Mouse (Mus musculus) cerebellum, postnatal 10 days (tissue): ENCODE results near the gene Kif5c.

Source experiments
- DNase-seq, 2 experiments: peaks; one replicate each; pipeline ENCODE4 v3.0.0; 2021; ENCODE audit warnings: mixed read lengths in 2 of 2

Kif5c gene

GRCm38 (mm10) chr2:49722983-49723382 is 103.9 kb downstream of the Kif5c start:
- DNase-seq = no peak

- peak in 1 of 2 experiments; percentile 34 for DNase-seq
Measured at GRCm38 (mm10) chr2:49726672-49727071, 107.6 kb downstream of the Kif5c start.

GRCm38 (mm10) chr2:49727199-49727598 is 108.1 kb downstream of the Kif5c start:
- peak; percentile 83 to 86 for DNase-seq

- DNase-seq = no peak
Measured at GRCm38 (mm10) chr2:49727686-49728085, 108.6 kb downstream of the Kif5c start.

- DNase-seq = no peak
Measured at GRCm38 (mm10) chr2:49728896-49729610, 110.0 kb downstream of the Kif5c start.

GRCm38 (mm10) chr2:49729611-49729969 is 110.5 kb downstream of the Kif5c start:
- DNase-seq = no peak

- no peak for DNase-seq
Measured at GRCm38 (mm10) chr2:49730183-49730582, 111.1 kb downstream of the Kif5c start.

- no peak for DNase-seq
Measured at GRCm38 (mm10) chr2:49732745-49733655, 113.9 kb downstream of the Kif5c start.

- no peak for DNase-seq
Measured at GRCm38 (mm10) chr2:49733656-49734008, 114.5 kb downstream of the Kif5c start.

GRCm38 (mm10) chr2:49734013-49734780 is 115.1 kb downstream of the Kif5c start:
- DNase-seq = peak; percentile 89 to 95

GRCm38 (mm10) chr2:49735386-49735785 is 116.3 kb downstream of the Kif5c start:
- DNase-seq = peak in 1 of 2 experiments; percentile 44

GRCm38 (mm10) chr2:49739046-49739445 is 119.9 kb downstream of the Kif5c start:
- DNase-seq = peak; percentile 79 to 89

- DNase-seq = peak; percentile 57 to 62
Measured at GRCm38 (mm10) chr2:49741026-49741425, 121.9 kb downstream of the Kif5c start.

GRCm38 (mm10) chr2:49741895-49742734 is 123.0 kb downstream of the Kif5c start:
- DNase-seq = peak; percentile 87 to 92

- no peak for DNase-seq
Measured at GRCm38 (mm10) chr2:49742919-49743318, 123.8 kb downstream of the Kif5c start.

- no peak for DNase-seq
Measured at GRCm38 (mm10) chr2:49743775-49744174, 124.7 kb downstream of the Kif5c start.

- DNase-seq = no peak
Measured at GRCm38 (mm10) chr2:49744251-49745093, 125.4 kb downstream of the Kif5c start.

- DNase-seq = peak; percentile 82 to 84
Measured at GRCm38 (mm10) chr2:49745094-49745781, 126.1 kb downstream of the Kif5c start.

- no peak for DNase-seq
Measured at GRCm38 (mm10) chr2:49746947-49747346, 127.8 kb downstream of the Kif5c start.

- DNase-seq = no peak
Measured at GRCm38 (mm10) chr2:49747670-49748069, 128.6 kb downstream of the Kif5c start.
